30 mouse cellular contexts compared by ENCODE assay signal in genomic region chr13:53511366-53511765, GRCm38 (mm10). TPM values are rescaled to one million over a fixed set of nuclear protein-coding genes. Genes with fewer than 3 reads are reported as not detected.
"Had no signal": no experiment of that assay in that cellular context is flagged by ENCODE, and none has a peak within 500 bp of the region (broad histone marks: within the 10 kb centered on the region; RNA-seq: fewer than 3 reads in every experiment).

No protein-coding gene starts in this region.

- ATAC-seq: hindbrain, postnatal 0 days; intestine, embryonic 16.5 days; liver, embryonic 12.5 days had no signal

- H3K9ac ChIP-seq: heart, embryonic 13.5 days; heart, embryonic 15.5 days; hindbrain, embryonic 13.5 days; hindbrain, embryonic 15.5 days; kidney, embryonic 15.5 days; limb, embryonic 13.5 days; limb, embryonic 15.5 days; liver, embryonic 12.5 days; liver, embryonic 14.5 days had no signal

- H3K36me3 ChIP-seq: heart, embryonic 13.5 days; heart, embryonic 15.5 days; hindbrain, embryonic 13.5 days; hindbrain, embryonic 15.5 days; kidney, embryonic 15.5 days; limb, embryonic 13.5 days; limb, embryonic 15.5 days; liver, embryonic 12.5 days had no signal

- H3K9me3 ChIP-seq: limb, embryonic 15.5 days; liver, embryonic 12.5 days had no signal

- H3K4me3 ChIP-seq: gastrocnemius, adult 2 months; heart, adult 2 months; heart, embryonic 13.5 days; heart, embryonic 15.5 days; hindbrain, embryonic 13.5 days; hindbrain, embryonic 15.5 days; kidney, embryonic 15.5 days; limb, embryonic 13.5 days; limb, embryonic 15.5 days; liver, embryonic 12.5 days had no signal

- H3K4me1 ChIP-seq: heart, embryonic 13.5 days; heart, embryonic 15.5 days; hindbrain, embryonic 13.5 days; hindbrain, embryonic 15.5 days; kidney, embryonic 15.5 days; limb, embryonic 13.5 days; limb, embryonic 15.5 days had no signal

- H3K27ac ChIP-seq: gastrocnemius, adult 2 months; heart, adult 2 months; heart, embryonic 13.5 days; heart, embryonic 15.5 days; hindbrain, embryonic 13.5 days; hindbrain, embryonic 15.5 days; hindbrain, postnatal 0 days; kidney, embryonic 15.5 days; kidney, postnatal 0 days; limb, embryonic 13.5 days; limb, embryonic 15.5 days; liver, embryonic 12.5 days; liver, embryonic 14.5 days had no signal

- H3K27me3 ChIP-seq: heart, embryonic 13.5 days; heart, embryonic 15.5 days; hindbrain, embryonic 13.5 days; hindbrain, embryonic 15.5 days; kidney, embryonic 15.5 days; limb, embryonic 13.5 days; limb, embryonic 15.5 days; liver, embryonic 12.5 days had no signal

- DNase-seq: gastrocnemius, adult 2 months; gastrocnemius, postnatal 10 days; gastrocnemius, postnatal 25 days; heart, adult 11 months; heart, adult 2 months; heart, postnatal 14 days; heart, postnatal 36 days; kidney, adult 11 months; kidney, adult 2 months; kidney, adult 9 months; kidney, postnatal 14 days; kidney, postnatal 36 days; layer of hippocampus, adult 9-11 months; layer of hippocampus, postnatal 36 days; left cerebral cortex, postnatal 4 days had no signal

RNA-seq across cellular contexts. Expression of gene Msx2, which starts 38.5 kb away (rescaled TPM):
- total RNA-seq: gastrocnemius, adult 2 months; hematopoietic stem cell, adult 5-6 weeks; liver, adult 2 months had no signal
- polyA plus RNA-seq: large intestine, adult 2 months; liver, adult 2 months had no signal
